7 mouse cellular contexts compared by ENCODE assay signal in the genomic region with DNA sequence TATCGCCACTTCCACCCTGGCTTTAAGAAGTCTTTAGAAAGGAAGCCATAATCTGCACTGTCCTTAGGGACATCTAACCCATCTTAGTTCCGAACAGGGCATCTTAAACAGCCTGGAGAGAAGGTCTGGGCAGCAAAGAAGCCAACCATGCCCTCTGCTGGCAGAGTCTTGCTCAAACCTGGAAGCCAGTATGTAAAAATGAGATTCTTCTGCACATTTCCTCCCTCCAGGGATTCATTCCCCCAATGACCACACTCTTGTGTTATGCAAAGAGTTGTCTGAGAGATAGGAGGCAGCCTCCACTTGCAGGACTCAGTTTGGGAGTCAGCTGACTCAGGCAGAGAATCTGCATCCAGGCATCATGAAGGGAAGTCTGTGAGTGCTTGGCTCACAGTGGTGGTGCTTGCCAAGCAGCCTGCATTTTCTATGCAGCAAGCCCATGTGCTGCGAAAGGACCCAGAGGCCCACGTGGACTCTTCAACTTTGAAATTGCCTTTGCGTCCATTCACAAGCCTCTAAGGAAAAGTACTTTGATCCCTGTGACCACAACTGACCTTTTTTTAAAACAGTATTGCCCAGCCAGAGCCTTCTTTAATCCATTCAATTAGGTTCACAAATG.
DNase-seq lines count a peak whose midpoint lies in the region; ATAC-seq and TF ChIP-seq lines count a peak whose summit lies in the region.

No protein-coding gene starts in this region.

- 51% methylated on average over 5 of the region's 5 CpGs for WGBS in midbrain, postnatal 0 days
- WGBS in midbrain, embryonic 16.5 days = 50% methylated on average over 5 of the region's 5 CpGs
- WGBS in kidney, adult 2 months = 49% methylated on average over 5 of the region's 5 CpGs
- WGBS in lung, embryonic 16.5 days = 56% methylated on average over 5 of the region's 5 CpGs

- H3K4me3 ChIP-seq in midbrain, postnatal 0 days (ENCODE audit: low read depth, low read length) = no peak overlapping the region
- no peak overlapping the region for H3K4me3 ChIP-seq in midbrain, embryonic 16.5 days (ENCODE audit: low read depth, low read length)
- H3K4me3 ChIP-seq in kidney, adult 2 months (ENCODE audit: insufficient read depth, low read depth, low read length) = no peak overlapping the region
- no peak overlapping the region for H3K4me3 ChIP-seq in lung, embryonic 16.5 days (ENCODE audit: low read length)

- no peak for ATAC-seq in midbrain, postnatal 0 days (ENCODE audit: low FRiP score)
- no peak for ATAC-seq in midbrain, embryonic 16.5 days
- ATAC-seq in lung, embryonic 16.5 days (ENCODE audit: low read depth) = peak; percentile 74

- peak; percentile 30 for DNase-seq in midbrain, postnatal 0 days (ENCODE audit: low spot score)
- DNase-seq in adrenal gland, adult 18-20 months (ENCODE audit: low spot score in 2 of 2) = peak; percentile 31 to 51
- peak; percentile 36 for DNase-seq in fibroblast of lung, adult 2 months (ENCODE audit: low read depth)
- peak; percentile 66 for DNase-seq in kidney, adult 2 months
- peak; percentile 58 for DNase-seq in testis, postnatal 10 days (ENCODE audit: low spot score)

- no peak overlapping the region for H3K9ac ChIP-seq in midbrain, postnatal 0 days (replicated peaks; ENCODE audit: low read length, poor library complexity, severe bottlenecking)
- H3K9ac ChIP-seq in midbrain, embryonic 16.5 days (ENCODE audit: low read depth, low read length) = no peak overlapping the region
- no peak overlapping the region for H3K9ac ChIP-seq in lung, embryonic 16.5 days (ENCODE audit: low read length)

- TF ChIP-seq POLR2A in kidney, adult 2 months (IDR thresholded peaks at IDR 0.05; ENCODE audit: low read depth, low read length) = no peak

- no peaks in the 10 kb centered on the region for H3K36me3 ChIP-seq in midbrain, postnatal 0 days (ENCODE audit: insufficient read depth, low read length)
- no peaks in the 10 kb centered on the region for H3K36me3 ChIP-seq in midbrain, embryonic 16.5 days (ENCODE audit: control insufficient read depth, insufficient read depth, low read length)
- no peaks in the 10 kb centered on the region for H3K36me3 ChIP-seq in kidney, adult 2 months (ENCODE audit: control insufficient read depth, insufficient read depth, low read length)
- H3K36me3 ChIP-seq in lung, embryonic 16.5 days (ENCODE audit: control insufficient read depth, insufficient read depth, low read length) = no peaks in the 10 kb centered on the region

- H3K27me3 ChIP-seq in midbrain, postnatal 0 days (ENCODE audit: insufficient read depth, low read length) = no peaks in the 10 kb centered on the region
- no peaks in the 10 kb centered on the region for H3K27me3 ChIP-seq in midbrain, embryonic 16.5 days (ENCODE audit: control insufficient read depth, insufficient read depth, low read depth, low read length)
- no peaks in the 10 kb centered on the region for H3K27me3 ChIP-seq in kidney, adult 2 months (replicated peaks; ENCODE audit: control insufficient read depth, insufficient read depth, low read length)
- no peaks in the 10 kb centered on the region for H3K27me3 ChIP-seq in lung, embryonic 16.5 days (ENCODE audit: control insufficient read depth, insufficient read depth, low read depth, low read length)

- H3K4me1 ChIP-seq in midbrain, postnatal 0 days (ENCODE audit: insufficient read depth, low read length) = no peaks in the 10 kb centered on the region
- no peaks in the 10 kb centered on the region for H3K4me1 ChIP-seq in midbrain, embryonic 16.5 days (ENCODE audit: control insufficient read depth, insufficient read depth, low read length)
- H3K4me1 ChIP-seq in kidney, adult 2 months (ENCODE audit: control insufficient read depth, insufficient read depth, low read length) = peaks cover 7% of the 10 kb centered on the region
- peaks cover 4% of the 10 kb centered on the region; the same call in 1 of the 2 replicates for H3K4me1 ChIP-seq in lung, embryonic 16.5 days (replicated peaks; ENCODE audit: control insufficient read depth, insufficient read depth, low read length)

- H3K27ac ChIP-seq in midbrain, postnatal 0 days (ENCODE audit: low read depth, low read length) = no peak overlapping the region
- H3K27ac ChIP-seq in midbrain, embryonic 16.5 days (ENCODE audit: low read length) = no peak overlapping the region
- H3K27ac ChIP-seq in kidney, adult 2 months (ENCODE audit: insufficient read depth, low read depth, low read length) = no peak overlapping the region
- no peak overlapping the region for H3K27ac ChIP-seq in lung, embryonic 16.5 days (ENCODE audit: low read length)

- no peaks in the 10 kb centered on the region for H3K9me3 ChIP-seq in midbrain, postnatal 0 days (ENCODE audit: low read length)
- no peaks in the 10 kb centered on the region for H3K9me3 ChIP-seq in midbrain, embryonic 16.5 days (replicated peaks; ENCODE audit: control insufficient read depth, low read length, poor library complexity, severe bottlenecking)
- H3K9me3 ChIP-seq in lung, embryonic 16.5 days (ENCODE audit: control insufficient read depth, low read length) = no peaks in the 10 kb centered on the region

- H3K4me2 ChIP-seq in midbrain, postnatal 0 days (ENCODE audit: low read depth, low read length, poor library complexity, severe bottlenecking) = no peak overlapping the region
- no peak overlapping the region for H3K4me2 ChIP-seq in midbrain, embryonic 16.5 days (ENCODE audit: low read length)
- no peak overlapping the region for H3K4me2 ChIP-seq in lung, embryonic 16.5 days (ENCODE audit: low read depth, low read length)

- TF ChIP-seq CTCF in midbrain, postnatal 0 days (IDR thresholded peaks at IDR 0.05) = peak; percentile 64
- TF ChIP-seq CTCF in kidney, adult 2 months (conservative IDR thresholded peaks at IDR 0.05; ENCODE audit: insufficient read depth, insufficient read length, low read depth, low read length) = peak; percentile 64
